Mouse (Mus musculus) ES-E14 (cell line): ENCODE data around the gene A730049H05Rik. TPM values are rescaled to one million over a fixed set of nuclear protein-coding genes. Genes with fewer than 3 reads are reported as not detected.

Source experiments
- DNase-seq: peaks from one replicate; pipeline ENCODE4 v3.0.0-alpha.2; 2013; ENCODE audit warnings: low read depth, low spot score
- H3K27ac ChIP-seq: 2 replicates; pipeline ENCODE4 v1.5.1; 2012; ENCODE audit warnings: low read depth, mild to moderate bottlenecking, low read length, moderate library complexity, mixed read lengths; ENCODE audit not compliant: poor library complexity, insufficient read depth, severe bottlenecking
- H3K36me3 ChIP-seq: 2 replicates; pipeline ENCODE4 v1.6.1; 2012; ENCODE audit warnings: mild to moderate bottlenecking, low read length, moderate library complexity, mixed read lengths; ENCODE audit not compliant: control insufficient read depth, poor library complexity, insufficient read depth, severe bottlenecking
- H3K4me1 ChIP-seq, 2 experiments: fragments of 150-350 bp in 1 of 2; sonication (generic) in 1 of 2; 2 replicates each; pipeline ENCODE4 v1.6.1; 2012; ENCODE audit warnings: low read length in 2 of 2, mild to moderate bottlenecking in 1 of 2, mixed read lengths in 1 of 2; ENCODE audit not compliant: control insufficient read depth in 2 of 2, insufficient read depth in 2 of 2, poor library complexity in 1 of 2
- H3K4me3 ChIP-seq, 2 experiments: fragments of 150-350 bp in 1 of 2; sonication (generic) in 1 of 2; 2 replicates each; pipeline ENCODE4 v1.5.1; 2012; ENCODE audit warnings: low read length in 2 of 2, low read depth in 1 of 2, mild to moderate bottlenecking in 1 of 2, mixed read lengths in 1 of 2; ENCODE audit not compliant: insufficient read depth in 1 of 2, poor library complexity in 1 of 2, severe bottlenecking in 1 of 2
- H3K9ac ChIP-seq: 2 replicates; pipeline ENCODE4 v1.6.1; 2012; ENCODE audit warnings: low read depth, mild to moderate bottlenecking, low read length, mixed read lengths; ENCODE audit not compliant: poor library complexity, insufficient read depth, severe bottlenecking
- H3K9me3 ChIP-seq: fragments of 150-350 bp; sonication (generic); 2 replicates; pipeline ENCODE4 v1.6.1; 2012; ENCODE audit warnings: low read depth, mild to moderate bottlenecking, low read length; ENCODE audit not compliant: control insufficient read depth, insufficient read depth
- CHD2 ChIP-seq: IDR thresholded peaks from 2 replicates; pipeline ENCODE4 v1.6.1; 2014; ENCODE audit warnings: mild to moderate bottlenecking, low read depth, low read length, inconsistent platforms
- HCFC1 ChIP-seq: IDR thresholded peaks from 2 replicates; pipeline ENCODE4 v1.6.1; 2012; ENCODE audit warnings: low read length, inconsistent platforms, borderline replicate concordance; ENCODE audit not compliant: insufficient read depth
- MAFK ChIP-seq: IDR thresholded peaks from 2 replicates; pipeline ENCODE4 v1.6.1; 2014; ENCODE audit warnings: mild to moderate bottlenecking, low read depth, low read length, inconsistent platforms; ENCODE audit not compliant: insufficient read depth
- ZC3H11A ChIP-seq: IDR thresholded peaks from 2 replicates; pipeline ENCODE4 v1.6.1; 2012; ENCODE audit warnings: low read depth, mild to moderate bottlenecking, inconsistent platforms, low read length, borderline replicate concordance
- ZNF384 ChIP-seq: IDR thresholded peaks from 2 replicates; pipeline ENCODE4 v1.6.1; 2012; ENCODE audit warnings: low read depth, low read length, inconsistent platforms
- in situ Hi-C, 2 experiments: fragments of 600-800 bp; cut with MboI; formaldehyde crosslinking; loops; one replicate each; pipeline ENCODE4 v1.15.1; 2025; ENCODE audit warnings: low sequenced_read_pairs in 2 of 2, inconsistent platforms in 1 of 2; ENCODE audit not compliant: unreplicated experiment in 2 of 2
- total RNA-seq: library from RNA; depleted of rRNA; stranded (reverse); fragments of 300-350 nt; gene quantifications from 2 replicates; pipeline ENCODE4 v1.2.3, GENCODE M21; 2012

Gene A730049H05Rik
- total RNA-seq, 1 experiment: 2.5 TPM

- Histone ChIP-seq H3K9me3 (no peaks in the 10 kb centered on the region), H3K36me3 (no peaks in the 10 kb centered on the region), H3K9ac (no peak overlapping the region), H3K27ac (no peak overlapping the region), H3K4me3 (no peak overlapping the region), H3K4me1 (peaks cover 4 to 8% of the 10 kb centered on the region in 2 experiments; a peak in 2 of 4 replicates)
- in situ Hi-C loops: no loop called here
- DNase-seq: no peak
- TF ChIP-seq CHD2 (no peak), ZNF384 (no peak), MAFK (no peak), ZC3H11A (no peak), HCFC1 (no peak)
Observed at GRCm38 (mm10) chr6:92812702-92813370, 3.4 kb upstream of the A730049H05Rik start.

DNA sequence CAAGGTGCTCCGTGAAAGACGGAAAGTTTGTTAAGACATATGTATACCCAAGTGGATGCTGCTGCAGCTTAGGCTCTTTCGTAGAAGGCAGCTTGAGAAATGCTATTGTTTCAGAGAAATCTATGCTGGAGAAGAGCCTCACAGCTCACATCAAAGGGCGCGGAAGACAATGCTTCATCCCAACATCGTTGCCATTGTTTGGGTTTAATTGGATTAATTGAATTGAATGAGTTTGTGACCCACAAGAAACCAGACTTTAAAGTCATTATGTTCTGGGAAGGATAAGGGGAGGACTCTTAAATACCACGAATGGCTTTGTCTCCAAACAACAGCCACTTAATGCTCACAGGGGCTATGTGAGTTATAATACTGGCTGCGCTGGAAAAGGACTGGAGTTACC, 1.4 kb downstream of the A730049H05Rik start:
- no peak for DNase-seq
- Histone ChIP-seq H3K4me3 (no peak overlapping the region), H3K4me1 (peaks cover 0 to 7% of the 10 kb centered on the region in 2 experiments; a peak in 1 of 4 replicates), H3K9ac (no peak overlapping the region), H3K9me3 (no peaks in the 10 kb centered on the region), H3K27ac (no peak overlapping the region), H3K36me3 (no peaks in the 10 kb centered on the region)
- in situ Hi-C loops: no loop called here
- no peak for TF ChIP-seq ZC3H11A
- TF ChIP-seq HCFC1: no peak
- TF ChIP-seq MAFK: no peak
- TF ChIP-seq CHD2: no peak
- TF ChIP-seq ZNF384: no peak

DNA sequence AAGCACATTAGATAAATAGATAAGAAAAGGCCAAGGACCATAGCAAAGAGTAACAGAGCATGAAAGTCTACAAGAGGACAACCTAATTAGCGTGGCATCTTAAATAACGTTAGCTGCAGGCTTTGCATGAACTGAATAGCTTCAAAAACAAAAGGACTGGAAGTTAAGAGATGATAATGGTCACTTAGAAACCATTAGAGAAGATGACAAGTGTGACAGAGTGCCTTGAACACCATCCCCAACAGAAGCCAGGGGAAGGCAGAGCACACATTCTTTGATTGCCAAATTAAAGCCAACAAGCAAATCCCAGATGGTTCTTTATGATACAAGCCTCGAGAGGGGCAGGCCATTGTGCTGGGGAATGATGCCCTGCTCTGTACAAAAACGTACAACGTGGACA, 5.3 kb downstream of the A730049H05Rik start:
- no peaks in the 10 kb centered on the region for H3K36me3 ChIP-seq
- TF ChIP-seq HCFC1 (no peak), ZC3H11A (no peak), CHD2 (no peak), ZNF384 (no peak), MAFK (no peak)
- H3K4me3 ChIP-seq: no peak overlapping the region
- no peak for DNase-seq
- peaks cover 0 to 3% of the 10 kb centered on the region in 2 experiments; a peak in 1 of 4 replicates for H3K4me1 ChIP-seq
- no peaks in the 10 kb centered on the region for H3K9me3 ChIP-seq
- in situ Hi-C loops: no loop called here
- H3K9ac ChIP-seq: no peak overlapping the region
- H3K27ac ChIP-seq: no peak overlapping the region

DNA sequence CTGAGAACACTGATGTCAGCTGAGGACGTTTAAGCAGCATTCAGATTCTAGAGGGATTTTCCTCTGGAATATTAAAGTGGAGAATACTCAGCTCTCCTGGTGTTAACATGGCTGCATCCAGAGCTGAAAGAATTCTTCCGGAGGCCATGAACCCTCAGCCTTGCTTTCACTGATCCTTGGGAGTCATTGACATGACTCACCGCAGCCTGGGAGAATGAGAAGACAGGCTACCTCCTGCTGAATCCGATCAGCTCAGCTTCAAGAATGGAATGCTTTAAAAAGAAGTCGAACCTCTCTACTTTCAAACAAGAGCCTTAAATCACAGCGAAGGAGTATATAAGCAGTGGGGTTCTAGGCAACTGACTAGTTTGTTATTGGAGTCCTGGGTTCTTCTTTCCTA, 5.7 kb downstream of the A730049H05Rik start:
- Histone ChIP-seq H3K4me3 (no peak overlapping the region), H3K27ac (no peak overlapping the region), H3K4me1 (peaks cover 0 to 2% of the 10 kb centered on the region in 2 experiments; a peak in 1 of 4 replicates), H3K9ac (no peak overlapping the region), H3K36me3 (no peaks in the 10 kb centered on the region), H3K9me3 (no peaks in the 10 kb centered on the region)
- TF ChIP-seq HCFC1: no peak
- TF ChIP-seq ZNF384: no peak
- no peak for TF ChIP-seq MAFK
- TF ChIP-seq CHD2: no peak
- TF ChIP-seq ZC3H11A: no peak
- in situ Hi-C loops: no loop called here
- no peak for DNase-seq
